Mouse (Mus musculus) hindbrain, embryonic 15.5 days (tissue): ENCODE measurements around the gene Trmt112. TPM values are rescaled to one million over a fixed set of nuclear protein-coding genes. Genes with fewer than 3 reads are reported as not detected.

ENCODE experiments used
- ATAC-seq: fragments of 200-750 bp; cut with Nextera tagmentation; 2 replicates; pipeline ENCODE4 v1.8.0; 2017; ENCODE audit warnings: low read depth, moderate number of reproducible peaks, moderate TSS enrichment; ENCODE audit not compliant: low FRiP score
- H3K27ac ChIP-seq: fragments of 300-500 bp; sonication (generic); replicated peaks from 2 replicates; pipeline ENCODE4 v1.5.1; 2015; ENCODE audit warnings: mild to moderate bottlenecking, inconsistent platforms
- H3K27me3 ChIP-seq: fragments of 300-500 bp; sonication (generic); 2 replicates; pipeline ENCODE4 v1.6.1; 2015; ENCODE audit warnings: control low read depth, inconsistent platforms
- H3K36me3 ChIP-seq: fragments of 300-500 bp; sonication (generic); 2 replicates; pipeline ENCODE4 v1.6.1; 2015; ENCODE audit warnings: control low read depth, inconsistent platforms
- H3K4me1 ChIP-seq: fragments of 300-500 bp; sonication (generic); replicated peaks from 2 replicates; pipeline ENCODE4 v1.6.1; 2015; ENCODE audit warnings: control low read depth, inconsistent platforms
- H3K4me2 ChIP-seq: fragments of 300-500 bp; sonication (generic); 2 replicates; pipeline ENCODE4 v1.6.1; 2015; ENCODE audit warnings: moderate library complexity, mild to moderate bottlenecking, inconsistent platforms
- H3K4me3 ChIP-seq: fragments of 300-500 bp; sonication (generic); 2 replicates; pipeline ENCODE4 v1.5.1; 2015; ENCODE audit warnings: mild to moderate bottlenecking, inconsistent platforms
- H3K9ac ChIP-seq: fragments of 300-500 bp; sonication (generic); 2 replicates; pipeline ENCODE4 v1.6.1; 2015; ENCODE audit warnings: inconsistent platforms
- H3K9me3 ChIP-seq: fragments of 300-500 bp; sonication (generic); 2 replicates; pipeline ENCODE4 v1.6.1; 2016; ENCODE audit warnings: control low read depth, inconsistent platforms
- WGBS: fragments of 180-500 bp; shearing (Covaris S2); methylation state at CpG from one replicate; pipeline ENCODE4 v1.1.7; 2015; 5-methylcytosine and 5-hydroxymethylcytosine counted together
- polyA plus RNA-seq: library from polyadenylated mRNA; unstranded; fragments of >200 nt; fragmentation: Nextera tagmentation; extraction: Ambion mirVana; gene quantifications from 2 replicates; pipeline ENCODE4 v1.2.1, GENCODE M21; 2015

Gene Trmt112
- polyA plus RNA-seq, 1 experiment from 2014 or later, result 104 TPM

GRCm38 (mm10) chr19:6942764-6943163 is 33.3 kb downstream of the Trmt112 start:
- Histone ChIP-seq H3K36me3 (no peaks in the 10 kb centered on the region), H3K4me3 (peak overlapping the region; percentile 94), H3K4me1 (peaks cover 48% of the 10 kb centered on the region), H3K9me3 (no peaks in the 10 kb centered on the region), H3K9ac (peak overlapping the region; percentile 94), H3K27me3 (no peaks in the 10 kb centered on the region), H3K27ac (peak overlapping the region; percentile 97), H3K4me2 (peak overlapping the region; percentile 98)
- ATAC-seq, result peak; percentile 4; the same call in 1 of the 2 replicates
- 29% methylated on average over 5 of the region's 5 CpGs for WGBS

DNA sequence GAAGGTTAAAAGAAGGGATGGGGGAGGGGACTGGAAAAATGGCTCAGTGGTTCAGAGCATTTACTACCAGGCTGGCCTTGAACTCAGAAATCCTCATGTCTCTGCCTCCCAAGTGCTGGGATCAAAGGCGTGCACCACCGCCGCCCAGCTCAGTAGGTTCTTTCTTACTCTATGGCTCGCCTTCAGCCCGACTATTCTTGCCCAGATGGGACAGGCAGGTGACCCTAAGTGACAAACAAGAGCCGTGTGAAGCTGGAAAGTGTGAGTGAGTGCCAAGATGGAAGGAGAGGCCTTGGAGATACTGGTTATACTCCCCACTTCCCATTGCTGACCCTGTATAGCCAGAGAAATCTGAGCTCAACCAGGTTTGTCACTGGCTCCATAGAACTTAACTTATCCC is 34.2 kb downstream of the Trmt112 start:
- H3K36me3 ChIP-seq, result no peaks in the 10 kb centered on the region
- H3K27me3 ChIP-seq, result no peaks in the 10 kb centered on the region
- H3K4me1 ChIP-seq, result peaks cover 38% of the 10 kb centered on the region
- H3K9me3 ChIP-seq, result no peaks in the 10 kb centered on the region
- H3K4me3 ChIP-seq, result no peak overlapping the region
- ATAC-seq, result no peak
- WGBS, result 94% methylated on average over 6 of the region's 6 CpGs
- no peak overlapping the region for H3K27ac ChIP-seq
- H3K4me2 ChIP-seq, result peak overlapping the region; percentile 17; the same call in 1 of the 2 replicates
- H3K9ac ChIP-seq, result no peak overlapping the region

GRCm38 (mm10) chr19:6947742-6948141 is 38.2 kb downstream of the Trmt112 start:
- no peaks in the 10 kb centered on the region for H3K36me3 ChIP-seq
- 59% methylated on average over 4 of the region's 4 CpGs for WGBS
- ATAC-seq, result no peak
- peaks cover 31% of the 10 kb centered on the region for H3K4me1 ChIP-seq
- H3K9ac ChIP-seq, result no peak overlapping the region
- H3K4me3 ChIP-seq, result no peak overlapping the region
- H3K27ac ChIP-seq, result no peak overlapping the region
- H3K4me2 ChIP-seq, result no peak overlapping the region
- H3K27me3 ChIP-seq, result no peaks in the 10 kb centered on the region
- H3K9me3 ChIP-seq, result no peaks in the 10 kb centered on the region

DNA sequence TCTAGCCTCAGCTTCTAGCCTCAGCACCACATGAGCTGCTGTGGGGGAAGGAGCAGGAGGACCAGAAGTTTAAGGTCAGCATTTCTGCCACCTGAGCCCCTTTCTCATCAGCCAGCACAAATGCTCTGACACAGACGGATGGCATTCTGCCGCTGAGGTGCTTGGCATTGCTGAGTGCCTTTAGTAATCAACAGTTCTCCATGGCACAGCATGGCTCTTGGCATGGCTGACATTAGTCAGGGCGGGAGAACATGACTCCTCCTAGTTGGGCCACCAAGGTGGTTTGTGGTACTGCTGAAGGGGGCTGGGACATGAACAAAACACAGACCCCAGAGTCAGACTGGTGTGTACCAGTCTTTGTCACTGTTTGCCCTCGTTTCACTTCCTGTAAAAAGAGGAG is 38.7 kb downstream of the Trmt112 start:
- Histone ChIP-seq H3K27me3 (no peaks in the 10 kb centered on the region), H3K4me1 (peaks cover 31% of the 10 kb centered on the region), H3K9ac (no peak overlapping the region), H3K27ac (no peak overlapping the region), H3K36me3 (no peaks in the 10 kb centered on the region), H3K4me3 (no peak overlapping the region), H3K9me3 (no peaks in the 10 kb centered on the region), H3K4me2 (no peak overlapping the region)
- no peak for ATAC-seq
- WGBS, result 71% methylated on average over 4 of the region's 4 CpGs

GRCm38 (mm10) chr19:6949532-6949931 is 40.0 kb downstream of the Trmt112 start:
- H3K27ac ChIP-seq, result no peak overlapping the region
- no peaks in the 10 kb centered on the region for H3K9me3 ChIP-seq
- 88% methylated on average over 5 of the region's 5 CpGs for WGBS
- H3K4me2 ChIP-seq, result no peak overlapping the region
- no peak overlapping the region for H3K4me3 ChIP-seq
- H3K36me3 ChIP-seq, result no peaks in the 10 kb centered on the region
- H3K9ac ChIP-seq, result no peak overlapping the region
- H3K4me1 ChIP-seq, result peaks cover 27% of the 10 kb centered on the region
- H3K27me3 ChIP-seq, result no peaks in the 10 kb centered on the region
- no peak for ATAC-seq

DNA sequence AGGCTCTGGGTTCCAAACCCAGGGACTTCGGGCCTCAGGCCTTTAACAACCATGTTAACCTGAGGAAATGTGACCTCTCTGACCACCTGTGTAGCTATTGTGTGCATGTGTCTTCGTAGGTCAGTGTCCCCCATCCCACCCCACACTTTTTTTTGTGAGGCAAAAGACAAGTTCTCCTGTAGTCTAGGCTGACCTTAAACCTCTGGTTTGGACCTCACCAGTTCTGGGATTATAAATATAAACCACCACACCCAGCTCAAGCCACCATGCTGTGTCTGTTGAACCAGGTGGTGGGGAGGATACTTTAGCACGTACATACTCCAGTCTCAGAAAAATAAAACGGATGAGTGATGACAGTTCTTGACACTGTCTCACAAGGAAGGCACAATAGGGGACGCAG is 40.5 kb downstream of the Trmt112 start:
- no peak for ATAC-seq
- Histone ChIP-seq H3K4me1 (peaks cover 27% of the 10 kb centered on the region), H3K4me3 (peak overlapping the region; percentile 61), H3K9me3 (no peaks in the 10 kb centered on the region), H3K27ac (peak overlapping the region; percentile 95), H3K9ac (peak overlapping the region; percentile 48), H3K4me2 (peak overlapping the region; percentile 79), H3K27me3 (no peaks in the 10 kb centered on the region), H3K36me3 (no peaks in the 10 kb centered on the region)
- 43% methylated on average over 5 of the region's 5 CpGs for WGBS

DNA sequence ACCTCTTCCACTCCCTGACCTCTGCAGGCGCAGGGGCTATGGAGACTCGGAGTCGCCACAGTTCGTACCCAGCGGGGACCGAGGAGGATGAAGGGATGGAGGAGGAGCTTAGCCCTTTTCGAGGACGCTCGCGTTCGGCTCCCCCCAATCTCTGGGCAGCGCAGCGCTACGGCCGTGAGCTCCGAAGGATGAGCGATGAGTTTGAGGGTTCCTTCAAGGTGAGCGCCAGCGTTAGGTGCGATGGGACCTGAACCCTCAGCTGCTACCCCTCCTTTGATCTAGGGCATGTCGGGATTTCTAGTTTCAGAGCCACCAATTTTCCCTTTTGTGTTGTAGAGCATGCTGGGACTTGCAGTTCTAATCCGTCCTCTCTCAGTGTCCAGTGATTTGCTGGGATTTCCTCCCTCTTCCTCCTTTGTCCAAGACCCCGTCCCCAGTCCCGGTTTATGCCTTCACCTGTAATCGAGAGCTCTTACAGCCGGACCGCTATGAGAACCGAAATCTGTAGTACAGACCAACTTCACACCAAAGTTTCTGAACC is 41.2 kb downstream of the Trmt112 start:
- peaks cover 27% of the 10 kb centered on the region for H3K4me1 ChIP-seq
- ATAC-seq, result peak; percentile 27
- peak overlapping the region; percentile 48 for H3K9ac ChIP-seq
- no peaks in the 10 kb centered on the region for H3K27me3 ChIP-seq
- peak overlapping the region; percentile 61 for H3K4me3 ChIP-seq
- peak overlapping the region; percentile 79 for H3K4me2 ChIP-seq
- peak overlapping the region; percentile 95 for H3K27ac ChIP-seq
- no peaks in the 10 kb centered on the region for H3K9me3 ChIP-seq
- no peaks in the 10 kb centered on the region for H3K36me3 ChIP-seq
- WGBS, result under 1% methylated on average over 28 of the region's 28 CpGs

DNA sequence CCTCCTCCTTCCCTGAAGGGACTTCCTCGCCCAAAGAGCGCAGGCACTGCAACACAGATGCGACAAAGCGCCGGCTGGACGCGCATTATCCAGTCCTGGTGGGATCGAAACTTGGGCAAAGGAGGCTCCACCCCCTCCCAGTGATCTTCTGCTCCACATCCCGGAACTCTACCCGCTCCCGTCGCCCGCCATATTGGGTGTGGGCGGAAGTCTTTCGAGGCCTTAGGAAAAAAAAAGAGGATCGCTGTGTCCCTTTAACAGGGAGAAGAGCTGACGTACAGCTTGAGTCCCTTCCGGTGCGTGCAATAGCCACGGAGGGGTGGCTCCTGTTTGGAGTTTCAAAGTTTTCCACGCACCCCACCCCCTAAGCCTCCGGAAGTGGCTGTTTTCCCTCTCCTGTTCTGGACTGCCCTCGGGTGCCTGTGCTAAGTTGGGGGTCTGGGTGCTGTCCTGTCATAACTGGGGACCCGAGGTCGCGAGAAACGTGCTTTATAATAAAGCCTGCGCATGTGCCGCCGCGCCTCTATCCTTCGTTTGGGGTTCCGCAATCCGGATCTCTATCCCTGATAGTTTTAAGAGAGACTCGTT is 42.0 kb downstream of the Trmt112 start:
- Histone ChIP-seq H3K9me3 (no peaks in the 10 kb centered on the region), H3K4me3 (peak overlapping the region; percentile 61), H3K4me1 (peaks cover 27% of the 10 kb centered on the region), H3K9ac (peak overlapping the region; percentile 48), H3K4me2 (peak overlapping the region; percentile 79), H3K27me3 (no peaks in the 10 kb centered on the region), H3K36me3 (no peaks in the 10 kb centered on the region), H3K27ac (peak overlapping the region; percentile 95)
- peak; percentile 85 for ATAC-seq
- WGBS, result under 1% methylated on average over 35 of the region's 35 CpGs

- peak overlapping the region; percentile 95 for H3K27ac ChIP-seq
- peak; percentile 36 for ATAC-seq
- H3K4me3 ChIP-seq, result peak overlapping the region; percentile 61
- no peaks in the 10 kb centered on the region for H3K36me3 ChIP-seq
- 5% methylated on average over 31 of the region's 31 CpGs for WGBS
- peak overlapping the region; percentile 48 for H3K9ac ChIP-seq
- H3K9me3 ChIP-seq, result no peaks in the 10 kb centered on the region
- H3K27me3 ChIP-seq, result no peaks in the 10 kb centered on the region
- peak overlapping the region; percentile 79 for H3K4me2 ChIP-seq
- H3K4me1 ChIP-seq, result peaks cover 27% of the 10 kb centered on the region
Observed at GRCm38 (mm10) chr19:6951994-6952711, 42.7 kb downstream of the Trmt112 start.

DNA sequence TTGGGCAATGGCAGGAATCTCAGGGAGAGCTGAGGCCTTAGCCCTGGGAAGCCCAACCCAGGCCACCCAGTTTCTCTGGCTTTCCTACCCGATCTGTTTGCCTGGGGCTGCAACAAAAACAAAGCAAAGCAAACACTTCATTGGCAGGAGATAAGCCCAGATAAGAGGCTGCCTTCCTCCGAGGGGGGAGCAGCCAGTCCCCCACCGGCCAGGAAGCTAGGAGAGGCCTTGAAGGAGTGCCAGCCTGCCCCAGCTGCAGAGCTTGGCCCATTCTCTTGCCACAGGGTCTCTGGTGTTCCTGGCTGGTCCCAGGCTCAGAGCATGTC is 43.2 kb downstream of the Trmt112 start:
- Histone ChIP-seq H3K36me3 (no peaks in the 10 kb centered on the region), H3K27me3 (no peaks in the 10 kb centered on the region), H3K4me3 (peak overlapping the region; percentile 61), H3K4me1 (peaks cover 27% of the 10 kb centered on the region), H3K9me3 (no peaks in the 10 kb centered on the region), H3K4me2 (peak overlapping the region; percentile 79), H3K9ac (0 out of 2 replicates have a peak overlapping the region, but pooled peaks have one; percentile 48), H3K27ac (peak overlapping the region; percentile 95)
- WGBS, result 31% methylated on average over 3 of the region's 3 CpGs
- ATAC-seq, result no peak

- WGBS, result 45% methylated on average over 9 of the region's 9 CpGs
- Histone ChIP-seq H3K4me3 (no peak overlapping the region), H3K36me3 (no peaks in the 10 kb centered on the region), H3K9me3 (no peaks in the 10 kb centered on the region), H3K27me3 (no peaks in the 10 kb centered on the region), H3K4me2 (no peak overlapping the region), H3K9ac (no peak overlapping the region), H3K27ac (no peak overlapping the region), H3K4me1 (peaks cover 27% of the 10 kb centered on the region)
- ATAC-seq, result no peak
Observed at GRCm38 (mm10) chr19:6954046-6954445, 44.5 kb downstream of the Trmt112 start.

GRCm38 (mm10) chr19:6955424-6955823 is 45.9 kb downstream of the Trmt112 start:
- WGBS, result 87% methylated on average over 7 of the region's 7 CpGs
- peaks cover 15% of the 10 kb centered on the region for H3K4me1 ChIP-seq
- H3K9me3 ChIP-seq, result no peaks in the 10 kb centered on the region
- no peaks in the 10 kb centered on the region for H3K27me3 ChIP-seq
- no peak overlapping the region for H3K27ac ChIP-seq
- H3K4me3 ChIP-seq, result no peak overlapping the region
- no peaks in the 10 kb centered on the region for H3K36me3 ChIP-seq
- H3K4me2 ChIP-seq, result no peak overlapping the region
- no peak for ATAC-seq
- no peak overlapping the region for H3K9ac ChIP-seq
